Mouse (Mus musculus): ENCODE data around the gene Hltf.
"Not testable (repeated sequence)": the region's sequence is repeated elsewhere in the genome, so short reads cannot be mapped to it uniquely, and the experiment has no call there.

The Hltf gene

DNA sequence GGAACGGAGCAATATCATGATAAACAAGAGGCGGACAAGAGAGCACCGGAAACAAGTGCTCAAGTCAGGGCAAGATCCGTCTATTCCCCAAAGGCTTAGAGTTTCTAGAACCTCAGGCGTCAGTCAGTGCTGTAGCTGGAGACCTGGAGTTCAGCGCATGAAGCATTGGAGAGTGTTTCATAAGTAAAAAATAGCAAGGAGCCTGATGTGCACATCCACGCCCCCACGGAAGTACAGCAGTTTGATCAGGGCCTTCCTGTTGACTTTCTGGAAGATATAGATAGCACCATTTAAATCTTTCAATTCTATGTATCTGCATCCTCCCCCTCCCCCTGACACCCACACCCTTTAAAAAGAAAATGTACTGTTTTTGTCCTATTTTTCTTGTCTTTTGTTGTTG lies 46.7 kb downstream of the Hltf start:
- DNase-seq (ENCODE audit: low spot score), result no peak

GRCm38 (mm10) chr3:20104776-20105175 lies 47.2 kb downstream of the Hltf start:
- DNase-seq (ENCODE audit: low spot score), result no peak

- DNase-seq (ENCODE audit: low spot score), result no peak
Observed at GRCm38 (mm10) chr3:20108881-20109280, 51.3 kb downstream of the Hltf start.

GRCm38 (mm10) chr3:20111913-20112312 lies 54.3 kb downstream of the Hltf start:
- DNase-seq (ENCODE audit: low spot score), result no peak

DNA sequence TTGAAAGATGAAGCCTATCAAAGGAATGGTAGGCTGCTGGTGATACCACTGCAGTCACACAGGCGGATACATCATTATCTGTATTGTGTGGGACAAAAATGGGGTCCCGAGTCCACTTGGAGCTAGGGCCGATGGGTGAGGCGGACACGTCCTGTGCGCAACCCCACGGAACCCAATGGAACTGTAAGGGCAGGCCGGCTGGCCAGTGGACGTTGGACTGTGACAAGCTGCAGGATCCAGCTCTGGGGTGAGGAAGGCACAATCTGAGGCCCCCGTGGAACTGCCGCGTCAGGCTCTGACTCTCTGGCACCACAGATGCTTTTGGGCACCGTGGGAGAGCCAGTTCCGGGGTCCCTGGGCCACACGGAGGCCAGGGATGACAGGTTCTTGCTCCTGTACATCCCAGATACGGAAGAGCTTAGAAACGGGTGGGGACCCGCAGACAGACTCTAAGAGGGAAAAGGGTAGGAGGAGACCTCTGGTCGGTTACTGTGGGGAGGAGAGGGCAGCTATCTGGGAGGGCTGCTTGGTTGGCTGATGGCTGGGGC lies 61.5 kb downstream of the Hltf start:
- DNase-seq (ENCODE audit: low spot score), result no peak

DNA sequence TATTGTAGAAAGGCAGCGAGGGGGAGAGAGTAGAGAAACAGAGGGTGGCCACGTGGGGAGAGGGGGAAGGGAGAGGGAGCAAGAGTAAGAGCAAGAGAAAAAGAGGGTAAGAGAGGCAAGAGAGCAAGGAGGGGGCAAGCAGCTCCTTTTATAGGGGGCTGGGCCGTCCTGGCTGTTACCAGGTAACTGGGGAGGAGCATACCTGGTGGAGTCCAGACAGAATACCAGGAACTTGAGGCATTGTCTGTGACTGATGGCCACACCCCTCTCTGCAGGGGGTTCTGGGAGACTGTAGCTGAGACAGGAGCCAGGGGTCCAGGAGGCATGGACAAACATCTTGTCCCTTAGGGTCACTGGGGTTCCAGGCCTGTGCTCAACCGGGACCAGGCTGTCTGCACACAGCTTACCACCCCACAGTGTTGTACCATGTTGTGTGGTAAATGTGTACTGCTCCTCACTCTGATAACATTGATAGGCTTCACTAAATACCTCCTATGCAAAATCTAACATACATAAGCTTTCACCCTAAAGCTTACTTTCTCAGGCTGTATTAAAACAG lies 62.2 kb downstream of the Hltf start:
- no peak for DNase-seq (ENCODE audit: low spot score)

- not testable (repeated sequence) for DNase-seq (ENCODE audit: low spot score)
Observed at GRCm38 (mm10) chr3:20121582-20121981, 64.0 kb downstream of the Hltf start.

DNA sequence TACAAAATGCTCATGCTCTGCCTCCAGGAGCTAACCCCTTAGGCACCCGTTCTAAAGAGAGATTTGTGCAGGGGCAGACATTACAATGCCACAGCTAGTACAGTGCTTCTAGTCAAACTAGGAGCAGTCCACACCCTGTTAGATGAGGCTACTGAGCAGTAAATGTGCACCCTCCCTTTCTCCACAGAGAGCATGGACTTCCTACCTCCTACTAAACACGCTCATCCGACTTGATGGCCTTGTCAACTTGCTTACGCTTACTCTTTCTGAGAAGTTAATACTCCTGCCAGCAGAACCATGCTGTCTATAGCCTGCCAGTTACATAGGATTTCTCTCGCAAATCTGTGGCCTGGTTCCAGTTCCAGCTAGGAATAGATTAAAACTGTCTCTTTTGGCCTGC lies 68.0 kb downstream of the Hltf start:
- DNase-seq (ENCODE audit: low spot score), result no peak

GRCm38 (mm10) chr3:20127047-20127595 lies 69.5 kb downstream of the Hltf start:
- DNase-seq (ENCODE audit: low spot score), result no peak

GRCm38 (mm10) chr3:20129491-20129890 lies 71.9 kb downstream of the Hltf start:
- DNase-seq (ENCODE audit: low spot score), result no peak

GRCm38 (mm10) chr3:20130456-20131349 lies 73.1 kb downstream of the Hltf start:
- DNase-seq (ENCODE audit: low spot score), result no peak

GRCm38 (mm10) chr3:20131350-20131720 lies 73.7 kb downstream of the Hltf start:
- DNase-seq (ENCODE audit: low spot score), result no peak

DNA sequence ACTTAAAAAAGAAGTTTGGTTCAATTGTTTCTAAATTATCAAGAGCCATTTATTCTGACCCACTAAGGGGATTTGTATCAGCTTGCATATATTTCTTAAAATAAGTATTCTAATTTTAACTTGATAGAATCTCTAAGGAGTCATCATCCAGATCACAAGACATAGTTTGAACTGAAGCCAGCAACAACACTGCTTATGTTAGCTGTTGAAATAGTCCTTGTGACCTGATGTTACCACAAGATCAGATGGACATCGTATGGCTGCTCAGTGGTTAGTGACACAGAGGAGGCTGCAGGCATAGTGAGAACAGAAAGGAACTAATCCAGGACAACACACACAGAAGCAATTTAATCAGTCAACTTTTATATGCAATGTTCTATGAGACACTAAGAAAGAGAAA lies 75.1 kb downstream of the Hltf start:
- no peak for DNase-seq (ENCODE audit: low spot score)

- DNase-seq (ENCODE audit: low spot score), result no peak
Observed at GRCm38 (mm10) chr3:20133745-20134144, 76.1 kb downstream of the Hltf start.

- DNase-seq (ENCODE audit: low spot score), result no peak
Observed at GRCm38 (mm10) chr3:20134545-20134944, 76.9 kb downstream of the Hltf start.

- DNase-seq (ENCODE audit: low spot score), result no peak
Observed at GRCm38 (mm10) chr3:20136868-20137581, 79.4 kb downstream of the Hltf start.

GRCm38 (mm10) chr3:20141240-20141639 lies 83.6 kb downstream of the Hltf start:
- no peak for DNase-seq (ENCODE audit: low spot score)

- DNase-seq (ENCODE audit: low spot score), result no peak
Observed at GRCm38 (mm10) chr3:20141679-20142078, 84.1 kb downstream of the Hltf start.

DNA sequence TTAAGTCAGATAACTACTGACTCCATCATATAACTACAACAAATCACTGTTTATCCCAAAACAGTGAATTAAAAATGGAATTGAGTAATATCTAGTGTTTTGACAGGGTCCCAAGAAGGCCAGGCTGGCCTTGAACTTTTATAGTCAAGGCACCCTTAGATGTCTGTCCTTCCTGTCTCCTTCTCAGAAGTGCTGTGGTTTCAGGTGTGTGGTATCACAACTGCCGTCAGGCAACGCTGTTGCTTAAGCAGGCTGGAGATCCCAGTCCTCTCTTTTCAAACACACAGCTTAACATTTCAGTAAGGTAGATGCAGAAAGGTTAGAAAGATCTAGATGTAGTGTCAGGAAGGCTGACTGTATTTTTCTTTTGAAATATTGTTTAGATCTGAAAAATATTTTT lies 84.5 kb downstream of the Hltf start:
- DNase-seq (ENCODE audit: low spot score), result no peak

DNA sequence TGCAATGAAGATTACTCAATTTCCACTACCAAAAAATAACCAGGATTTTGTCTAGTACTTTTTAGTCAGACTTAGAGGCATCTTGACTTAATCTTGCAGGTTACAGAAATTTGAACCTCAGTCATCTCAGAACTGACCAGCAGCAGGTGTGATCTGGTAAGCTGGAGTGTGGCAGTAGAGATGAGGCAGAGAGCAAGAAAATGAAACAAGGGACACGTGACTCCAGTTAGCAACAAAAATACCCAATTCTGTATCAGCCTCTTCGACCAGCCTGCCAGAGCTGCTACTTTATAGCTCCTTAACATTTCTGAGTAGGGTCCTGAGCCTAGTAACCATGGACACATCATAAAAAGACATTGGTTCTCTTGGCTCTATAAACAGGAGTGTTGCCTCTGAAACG lies 85.0 kb downstream of the Hltf start:
- no peak for DNase-seq (ENCODE audit: low spot score)

DNA sequence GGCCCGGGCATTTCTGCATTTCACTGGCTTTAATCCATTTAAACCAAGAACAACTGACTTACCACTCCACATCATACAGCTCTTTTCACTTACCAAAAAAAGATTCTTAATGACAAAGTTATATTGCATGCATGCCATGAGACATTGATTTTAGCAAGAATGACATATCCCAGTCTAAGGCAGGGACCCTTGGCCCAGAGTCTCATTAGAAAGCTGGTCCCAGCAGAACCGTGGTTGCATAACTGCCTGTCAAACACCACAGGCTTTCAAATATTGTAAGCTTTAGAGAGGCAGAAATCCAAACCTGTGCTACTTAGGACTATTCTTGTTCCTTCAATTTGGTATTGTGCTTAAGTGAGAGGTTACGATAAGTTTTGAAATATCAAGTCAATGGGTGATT lies 86.1 kb downstream of the Hltf start:
- no peak for DNase-seq (ENCODE audit: low spot score)

DNA sequence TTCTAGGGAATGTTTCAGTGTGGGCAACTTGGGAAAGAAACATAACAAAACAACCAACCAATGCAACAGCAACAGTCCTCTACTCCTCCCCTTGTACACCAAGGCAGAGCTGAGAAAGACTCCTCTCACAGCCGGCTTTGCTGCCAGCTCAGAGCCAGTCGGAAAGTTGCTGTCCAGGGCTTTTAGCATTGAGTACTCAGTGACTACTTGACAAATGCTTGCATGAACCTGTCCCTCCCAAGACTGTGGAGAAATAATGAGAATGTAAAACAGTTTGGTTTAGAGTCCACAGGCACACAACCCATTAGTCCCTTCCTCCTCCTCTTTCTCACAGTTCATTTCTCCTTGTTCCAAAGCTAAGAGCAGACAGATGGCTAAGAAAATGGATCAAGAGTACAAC lies 86.8 kb downstream of the Hltf start:
- DNase-seq (ENCODE audit: low spot score), result no peak

GRCm38 (mm10) chr3:20145696-20146113 lies 88.1 kb downstream of the Hltf start:
- DNase-seq (ENCODE audit: low spot score), result no peak
